Mouse (Mus musculus): ENCODE data around the gene Prkcd. TPM values are rescaled to one million over a fixed set of nuclear protein-coding genes. Genes with fewer than 3 reads are reported as not detected.

Prkcd gene
- total RNA-seq, 2 experiments from 2014 or later, result 33.3 to 47.5 TPM

DNA sequence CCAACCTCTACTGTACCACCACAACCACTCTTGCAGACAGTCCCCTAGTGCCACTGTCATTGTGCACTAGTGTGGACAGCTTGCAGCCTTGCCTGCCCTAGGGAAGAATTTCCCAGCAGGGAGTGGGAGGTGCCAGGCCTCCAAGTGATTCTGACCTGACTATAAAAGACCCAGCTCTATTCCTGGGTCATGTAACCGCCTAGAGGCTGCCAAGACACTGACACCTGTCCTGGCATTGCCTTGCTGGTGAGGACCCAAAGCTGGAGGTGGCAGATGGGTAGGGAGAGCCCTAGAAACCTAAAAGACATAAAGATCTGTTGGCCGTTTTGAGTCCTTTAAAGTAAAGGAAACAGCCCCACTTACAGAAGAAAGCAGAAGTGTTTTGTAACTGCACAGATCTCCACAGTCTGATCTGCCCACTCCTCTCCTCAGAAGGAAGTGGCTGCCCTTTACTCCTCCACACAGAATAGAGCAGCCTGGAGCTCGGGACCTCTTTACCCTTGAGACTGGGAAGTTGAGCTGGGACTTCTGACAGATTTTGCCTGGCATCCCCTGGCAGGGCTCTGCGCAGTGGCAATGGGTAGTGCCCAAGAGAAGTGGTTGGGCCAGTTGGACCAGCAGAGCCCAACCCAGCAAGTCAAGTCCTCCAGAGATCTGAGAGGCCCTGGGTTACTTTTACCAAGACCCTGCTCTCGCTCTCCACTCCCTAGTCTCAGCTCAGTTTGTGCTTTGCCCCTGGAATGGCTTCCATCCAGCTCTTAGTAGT lies 5.0 kb upstream of the Prkcd start:
- no peak for TF ChIP-seq CTCF (conservative IDR thresholded peaks at IDR 0.05)
- no peak for DNase-seq (ENCODE audit: low spot score in 2 of 2)
- peak overlapping the region; percentile 73 for H3K27ac ChIP-seq
- no peak overlapping the region for H3K4me3 ChIP-seq

DNA sequence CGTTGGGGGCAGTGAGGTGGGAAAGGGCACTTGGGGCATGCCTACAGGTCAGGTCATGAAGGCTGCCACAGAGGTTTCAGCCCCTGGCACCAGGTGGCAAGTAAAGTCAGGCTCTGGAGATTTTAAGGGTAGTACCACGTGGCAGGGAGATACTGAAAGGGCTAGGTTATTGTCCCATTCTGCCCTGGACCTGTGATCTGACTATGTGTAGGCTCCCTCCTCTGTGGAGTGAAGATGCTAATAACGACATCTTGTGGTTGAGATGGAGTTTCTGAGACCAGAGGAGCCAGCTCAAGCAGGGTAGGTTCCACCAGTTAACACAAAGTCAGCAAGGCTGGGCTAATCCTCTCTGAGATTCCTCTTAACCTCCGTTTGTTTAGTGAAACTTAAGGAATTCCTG lies 3.8 kb upstream of the Prkcd start:
- DNase-seq (ENCODE audit: low spot score in 2 of 2), result no peak
- Histone ChIP-seq H3K27ac (no peak overlapping the region), H3K4me3 (no peak overlapping the region)
- no peak for TF ChIP-seq CTCF (conservative IDR thresholded peaks at IDR 0.05)

DNA sequence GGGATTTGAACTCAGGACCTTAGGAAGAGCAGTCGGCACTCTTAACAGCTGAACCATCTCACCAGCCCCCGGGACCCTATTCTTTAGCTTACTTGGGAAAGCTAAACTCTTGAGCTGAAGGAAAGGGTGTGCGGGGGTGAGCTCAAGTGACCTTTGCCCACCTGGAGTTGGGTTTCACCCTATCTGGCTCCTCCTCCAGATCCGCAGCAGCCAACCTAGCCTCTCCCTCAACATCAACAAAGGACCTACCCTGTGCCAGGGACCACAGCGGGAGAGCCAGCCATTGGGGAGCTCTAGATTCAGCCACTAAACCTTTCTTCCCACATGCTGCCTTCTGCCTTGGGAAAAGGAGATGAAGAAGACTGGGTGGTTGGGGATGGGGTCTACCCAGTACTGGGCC lies 2.2 kb upstream of the Prkcd start:
- no peak for TF ChIP-seq CTCF (conservative IDR thresholded peaks at IDR 0.05)
- no peak for DNase-seq (ENCODE audit: low spot score in 2 of 2)
- Histone ChIP-seq H3K27ac (no peak overlapping the region), H3K4me3 (no peak overlapping the region)

DNA sequence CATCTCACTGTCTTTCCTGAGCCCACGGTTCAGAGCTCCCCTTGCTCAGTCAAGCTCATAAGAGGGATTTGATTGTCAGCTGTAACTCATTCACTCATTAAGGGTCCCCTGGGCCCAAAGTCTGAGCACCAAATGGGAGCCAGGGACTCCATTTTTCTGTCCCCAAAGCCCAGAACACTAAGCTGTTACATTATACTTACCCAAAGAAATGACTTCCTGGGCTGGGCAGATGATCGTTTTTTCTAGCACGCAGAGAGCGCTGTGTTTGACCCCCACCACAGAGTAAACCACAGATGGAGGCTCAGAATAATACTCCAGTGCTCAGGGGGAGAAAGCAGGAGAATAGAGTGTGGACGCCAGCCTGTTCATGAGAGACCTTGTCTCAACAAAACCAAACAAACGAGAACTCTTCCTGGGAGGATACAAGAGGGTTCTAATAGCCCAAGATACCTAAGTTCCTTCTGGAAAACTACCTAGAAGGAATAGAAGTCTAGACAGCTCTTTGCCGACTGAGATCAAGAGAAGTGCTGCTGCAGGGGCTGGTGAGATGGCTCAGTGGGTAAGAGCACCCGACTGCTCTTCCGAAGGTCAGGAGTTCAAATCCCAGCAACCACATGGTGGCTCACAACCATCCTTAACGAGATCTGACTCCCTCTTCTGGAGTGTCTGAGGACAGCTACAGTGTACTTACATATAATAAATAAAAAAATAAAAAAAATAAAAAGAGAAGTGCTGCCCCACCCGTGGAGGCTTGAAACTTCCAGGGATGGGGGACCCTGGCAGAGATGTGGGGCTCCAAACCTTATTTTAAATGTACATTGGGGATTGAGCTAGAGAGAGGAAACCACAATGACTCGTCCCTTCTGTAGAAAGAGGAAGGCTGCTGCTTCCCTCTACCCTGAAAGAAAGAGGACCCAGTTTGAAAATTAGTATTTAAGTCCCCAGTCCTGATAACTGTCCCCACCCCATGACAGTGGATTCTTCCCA lies 1.0 kb upstream of the Prkcd start:
- Histone ChIP-seq H3K4me3 (peak overlapping the region; percentile 65; the same call in 1 of the 2 replicates), H3K27ac (peak overlapping the region; percentile 66)
- no peak for DNase-seq (ENCODE audit: low spot score in 2 of 2)
- peak; percentile 12; the same call in 1 of the 2 replicates for TF ChIP-seq CTCF (conservative IDR thresholded peaks at IDR 0.05)

DNA sequence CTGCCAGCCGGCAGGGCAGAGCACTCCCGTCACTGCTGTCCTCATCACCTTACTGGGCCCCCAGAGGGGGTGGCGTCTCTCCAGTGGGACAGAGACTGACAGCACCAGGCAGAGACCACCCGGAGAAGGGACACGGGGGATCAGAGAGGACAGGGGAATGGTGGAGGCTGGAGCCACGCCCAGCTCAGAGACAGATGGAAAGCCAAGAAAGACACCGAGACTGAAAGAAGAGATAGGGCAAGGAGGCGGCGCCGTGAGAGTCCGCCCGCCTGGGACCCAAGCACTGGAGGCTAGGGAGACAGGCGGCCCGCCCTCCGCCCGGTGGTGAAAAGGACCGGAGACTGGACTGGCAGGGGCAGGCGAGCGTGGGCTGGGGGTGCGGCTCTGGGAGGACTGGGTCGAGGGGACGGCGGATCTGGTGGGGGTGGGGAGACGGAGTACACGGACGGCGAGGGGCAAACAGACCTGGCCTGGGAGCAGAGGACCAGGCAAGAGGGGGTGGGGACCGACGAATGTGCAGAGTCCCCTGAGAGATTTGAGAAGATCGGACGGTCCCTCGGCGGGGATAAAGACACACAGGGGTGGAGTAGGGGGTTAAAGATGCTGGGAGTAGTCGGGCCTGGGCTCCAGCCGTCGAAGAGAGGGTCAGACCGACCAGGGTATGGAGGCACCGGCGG lies 741 bp downstream of the Prkcd start:
- no peak for TF ChIP-seq CTCF (conservative IDR thresholded peaks at IDR 0.05)
- no peak for DNase-seq (ENCODE audit: low spot score in 2 of 2)
- Histone ChIP-seq H3K27ac (peak overlapping the region; percentile 66), H3K4me3 (peak overlapping the region; percentile 65)

DNA sequence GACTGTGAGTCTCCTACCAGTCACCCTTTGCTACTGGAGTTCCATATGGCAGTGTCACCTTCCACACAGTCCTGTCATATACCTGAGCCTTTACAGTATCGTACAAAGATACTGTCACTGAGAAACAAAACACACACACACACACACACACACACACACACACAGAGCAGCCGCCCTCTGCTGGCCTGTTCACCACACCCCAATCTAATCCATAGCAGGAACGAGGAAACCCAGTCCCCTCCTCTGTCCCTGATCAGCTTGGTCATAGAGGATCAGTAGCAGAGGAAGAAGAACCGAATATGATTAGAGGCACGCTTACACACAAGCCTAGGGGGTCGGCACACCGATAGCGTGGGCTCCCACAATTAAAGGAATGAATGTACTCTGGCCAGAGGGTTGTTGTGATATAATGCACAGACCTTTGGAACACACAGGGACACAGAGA lies 1.7 kb downstream of the Prkcd start:
- Histone ChIP-seq H3K27ac (no peak overlapping the region), H3K4me3 (peak overlapping the region; percentile 65; the same call in 1 of the 2 replicates)
- TF ChIP-seq CTCF (conservative IDR thresholded peaks at IDR 0.05), result no peak
- no peak for DNase-seq (ENCODE audit: low spot score in 2 of 2)

DNA sequence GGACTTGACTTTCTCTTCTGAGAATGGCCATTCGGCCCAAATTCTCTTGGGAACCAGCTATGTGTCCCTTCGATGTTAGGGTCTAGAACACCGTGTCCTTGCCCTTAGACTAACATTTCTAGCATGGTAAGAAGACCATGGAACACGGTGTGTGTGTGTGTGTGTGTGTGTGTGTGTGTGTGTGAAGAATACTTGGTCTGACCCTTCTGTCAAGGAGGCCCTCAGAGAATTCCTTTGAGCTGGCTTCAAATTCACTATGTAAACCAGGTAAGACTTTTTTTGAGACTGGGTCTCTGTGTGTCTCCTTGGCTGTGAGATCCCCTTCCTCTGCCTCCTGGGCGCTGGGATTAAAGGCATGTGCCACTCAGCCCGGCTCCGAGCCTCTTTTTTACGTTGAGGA lies 3.5 kb downstream of the Prkcd start:
- no peak for DNase-seq (ENCODE audit: low spot score in 2 of 2)
- no peak for TF ChIP-seq CTCF (conservative IDR thresholded peaks at IDR 0.05)
- H3K4me3 ChIP-seq, result no peak overlapping the region
- H3K27ac ChIP-seq, result no peak overlapping the region

DNA sequence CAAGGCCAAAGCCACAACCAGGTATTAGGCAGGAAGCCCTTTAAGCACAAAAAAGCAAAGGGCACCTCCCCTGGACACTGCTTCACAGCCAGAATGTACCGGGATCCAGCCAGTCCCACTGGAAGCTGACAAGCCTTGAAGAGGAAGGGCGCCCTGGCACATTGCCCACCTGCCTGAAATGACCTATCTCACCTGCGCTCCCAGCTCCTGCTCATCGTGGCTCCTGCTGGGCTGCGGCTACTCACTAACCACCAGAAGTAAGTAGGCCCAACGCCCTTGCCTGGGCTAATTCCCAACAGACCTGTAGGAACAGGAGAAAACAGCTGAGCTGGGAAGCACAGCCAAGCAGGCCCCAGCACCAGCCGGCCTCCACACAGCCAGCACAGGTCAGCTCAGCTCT lies 3.9 kb downstream of the Prkcd start:
- no peak for DNase-seq (ENCODE audit: low spot score in 2 of 2)
- no peak for TF ChIP-seq CTCF (conservative IDR thresholded peaks at IDR 0.05)
- Histone ChIP-seq H3K4me3 (no peak overlapping the region), H3K27ac (no peak overlapping the region)

DNA sequence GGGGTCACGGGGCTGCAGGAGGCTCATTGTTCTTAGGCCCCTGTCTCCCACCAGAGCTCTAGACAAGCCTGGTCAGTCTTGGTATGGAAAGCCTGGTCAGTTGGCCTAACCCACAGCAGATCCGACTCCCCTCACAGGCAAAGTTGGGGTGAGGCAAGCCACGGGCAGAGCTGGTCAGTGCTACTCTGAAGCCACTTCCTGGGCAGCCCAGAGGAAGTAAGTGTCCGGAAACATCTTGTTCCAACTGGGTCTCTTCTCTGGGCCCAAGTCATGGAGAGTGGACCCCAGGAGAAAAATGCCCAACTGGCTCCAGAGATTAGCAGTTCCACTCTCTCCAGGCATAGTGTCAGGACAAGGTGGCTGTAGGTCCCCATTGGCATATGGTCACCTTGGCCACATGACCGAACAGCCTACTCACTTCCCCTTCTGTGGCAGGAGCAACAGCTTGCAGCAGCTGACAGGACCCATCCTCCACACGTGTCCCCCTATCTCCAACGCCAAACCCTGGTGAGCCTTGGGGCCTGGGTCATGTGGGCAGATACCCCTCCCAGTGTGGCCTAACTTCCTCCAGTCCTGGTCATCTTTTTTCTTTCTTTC lies 5.9 kb downstream of the Prkcd start:
- Histone ChIP-seq H3K4me3 (no peak overlapping the region), H3K27ac (no peak overlapping the region)
- TF ChIP-seq CTCF (conservative IDR thresholded peaks at IDR 0.05), result no peak
- DNase-seq (ENCODE audit: low spot score in 2 of 2), result no peak

DNA sequence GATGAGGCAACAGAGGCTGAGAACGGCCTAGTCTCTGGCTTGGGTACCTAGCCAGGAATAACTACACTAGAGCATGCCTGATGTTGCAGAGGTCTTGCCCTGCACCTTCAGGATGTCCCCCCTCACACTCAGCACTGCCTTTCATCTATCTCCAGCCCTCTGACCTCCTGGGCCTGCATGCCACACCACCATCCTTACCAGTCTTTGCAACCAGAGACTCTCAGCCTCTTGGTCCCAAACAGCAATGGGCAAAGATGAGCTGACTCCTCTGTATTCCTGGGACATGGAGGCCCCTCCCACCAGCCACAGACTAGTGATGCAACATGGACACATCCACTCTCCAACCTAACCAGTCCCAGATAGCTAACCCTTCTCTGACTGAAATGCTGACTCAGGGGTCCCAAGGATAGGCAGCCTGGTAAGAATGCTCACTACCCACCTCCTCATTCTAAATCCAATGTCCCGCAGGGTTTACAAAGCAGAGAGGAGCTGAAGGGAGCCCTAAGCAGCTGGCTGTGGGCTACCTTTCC lies 7.2 kb downstream of the Prkcd start:
- no peak for DNase-seq (ENCODE audit: low spot score in 2 of 2)
- no peak for TF ChIP-seq CTCF (conservative IDR thresholded peaks at IDR 0.05)

DNA sequence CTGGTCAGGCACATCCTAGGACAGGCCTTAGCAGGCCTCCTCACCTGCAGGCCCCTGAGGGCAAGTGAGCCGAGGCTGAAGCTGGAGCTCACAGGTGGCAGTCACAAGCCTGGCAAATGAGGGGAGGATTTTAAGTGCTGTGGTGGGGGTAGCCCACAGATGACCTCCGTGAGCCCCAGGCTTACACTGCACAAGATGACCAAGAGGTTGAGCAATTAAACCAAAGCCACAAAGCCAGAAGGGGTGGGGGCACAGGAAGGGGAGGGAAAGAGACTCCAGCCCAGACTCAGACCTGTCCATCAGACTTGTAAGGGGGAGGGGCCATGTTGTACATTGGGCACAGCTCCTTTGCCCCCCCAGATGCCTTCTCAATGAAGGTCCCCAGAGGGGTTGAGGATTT lies 9.3 kb downstream of the Prkcd start:
- no peak for DNase-seq (ENCODE audit: low spot score in 2 of 2)
- Histone ChIP-seq H3K27ac (no peak overlapping the region), H3K4me3 (no peak overlapping the region)
- no peak for TF ChIP-seq CTCF (conservative IDR thresholded peaks at IDR 0.05)

More for the DNA sequence above, 7.2 kb downstream of the Prkcd start:
- H3K27ac ChIP-seq, result no peak overlapping the region
- H3K4me3 ChIP-seq, result no peak overlapping the region
